Mouse (Mus musculus): ENCODE results near the gene Sdk2. TPM values are rescaled to one million over a fixed set of nuclear protein-coding genes. Genes with fewer than 3 reads are reported as not detected.

The Sdk2 gene
- total RNA-seq, 2 experiments from 2014 or later, result 17.6 to 24.8 TPM

GRCm38 (mm10) chr11:113767285-113767684 lies 299.6 kb downstream of the Sdk2 start:
- no peak for DNase-seq (ENCODE audit: low spot score in 2 of 2)

GRCm38 (mm10) chr11:113766284-113766985 lies 300.4 kb downstream of the Sdk2 start:
- no peak for DNase-seq (ENCODE audit: low spot score in 2 of 2)

- DNase-seq (ENCODE audit: low spot score in 2 of 2), result no peak
Measured at GRCm38 (mm10) chr11:113764132-113764849, 302.6 kb downstream of the Sdk2 start.

- DNase-seq (ENCODE audit: low spot score in 2 of 2), result no peak
Measured at GRCm38 (mm10) chr11:113763449-113763848, 303.4 kb downstream of the Sdk2 start.

GRCm38 (mm10) chr11:113762136-113762797 lies 304.6 kb downstream of the Sdk2 start:
- DNase-seq (ENCODE audit: low spot score in 2 of 2), result no peak

GRCm38 (mm10) chr11:113761646-113762045 lies 305.2 kb downstream of the Sdk2 start:
- DNase-seq (ENCODE audit: low spot score in 2 of 2), result no peak

- DNase-seq (ENCODE audit: low spot score in 2 of 2), result no peak
Measured at GRCm38 (mm10) chr11:113760476-113760875, 306.4 kb downstream of the Sdk2 start.

GRCm38 (mm10) chr11:113758851-113759250 lies 308.0 kb downstream of the Sdk2 start:
- no peak for DNase-seq (ENCODE audit: low spot score in 2 of 2)

- DNase-seq (ENCODE audit: low spot score in 2 of 2), result no peak
Measured at GRCm38 (mm10) chr11:113756578-113756977, 310.3 kb downstream of the Sdk2 start.

- no peak for DNase-seq (ENCODE audit: low spot score in 2 of 2)
Measured at GRCm38 (mm10) chr11:113755878-113756277, 311.0 kb downstream of the Sdk2 start.

GRCm38 (mm10) chr11:113754845-113755244 lies 312.0 kb downstream of the Sdk2 start:
- no peak for DNase-seq (ENCODE audit: low spot score in 2 of 2)

GRCm38 (mm10) chr11:113752685-113753430 lies 314.0 kb downstream of the Sdk2 start:
- no peak for DNase-seq (ENCODE audit: low spot score in 2 of 2)

GRCm38 (mm10) chr11:113752158-113752661 lies 314.6 kb downstream of the Sdk2 start:
- no peak for DNase-seq (ENCODE audit: low spot score in 2 of 2)

- DNase-seq (ENCODE audit: low spot score in 2 of 2), result peak; percentile 56 to 85
Measured at GRCm38 (mm10) chr11:113751484-113752084, 315.3 kb downstream of the Sdk2 start, which contains the start of gene Cdc42ep4. Gene Cdc42ep4 (minus strand): TSS chr11:113751881.

- peak; percentile 40 to 74 for DNase-seq (ENCODE audit: low spot score in 2 of 2)
Measured at GRCm38 (mm10) chr11:113750571-113751483, 316.0 kb downstream of the Sdk2 start.

GRCm38 (mm10) chr11:113749749-113750351 lies 317.0 kb downstream of the Sdk2 start:
- peak in 1 of 2 experiments; percentile 49 for DNase-seq (ENCODE audit: low spot score in 2 of 2)

- no peak for DNase-seq (ENCODE audit: low spot score in 2 of 2)
Measured at GRCm38 (mm10) chr11:113748797-113749521, 317.9 kb downstream of the Sdk2 start.

GRCm38 (mm10) chr11:113747725-113748380 lies 319.0 kb downstream of the Sdk2 start:
- no peak for DNase-seq (ENCODE audit: low spot score in 2 of 2)

Data from layer of hippocampus, adult 18-20 months (tissue).